Mouse (Mus musculus) forebrain, embryonic 10.5 days (tissue): ENCODE results near the gene Cdc5l. TPM values are rescaled to one million over a fixed set of nuclear protein-coding genes. Genes with fewer than 3 reads are reported as not detected.
A peak's percentile ranks its signal among the peaks of the same experiment; 100 is the strongest.
"Not testable (repeated sequence)": the region's sequence is repeated elsewhere in the genome, so short reads cannot be mapped to it uniquely, and the experiment has no call there.

Source experiments
- DNase-seq: peaks from one replicate; pipeline ENCODE4 v3.0.0-alpha.2; 2017; ENCODE audit warnings: low spot score; ENCODE audit errors: extremely low spot score
- H3K27ac ChIP-seq: fragments of 300-500 bp; sonication (generic); 2 replicates; pipeline ENCODE4 v1.5.1; 2016; ENCODE audit warnings: mild to moderate bottlenecking
- H3K27me3 ChIP-seq: fragments of 300-500 bp; sonication (generic); 2 replicates; pipeline ENCODE4 v1.6.1; 2016; ENCODE audit warnings: mild to moderate bottlenecking; ENCODE audit not compliant: poor library complexity, severe bottlenecking
- H3K36me3 ChIP-seq: fragments of 300-500 bp; sonication (generic); replicated peaks from 2 replicates; pipeline ENCODE4 v1.6.1; 2016; ENCODE audit warnings: mild to moderate bottlenecking, moderate library complexity
- H3K4me1 ChIP-seq: fragments of 300-500 bp; sonication (generic); 2 replicates; pipeline ENCODE4 v1.6.1; 2016
- H3K4me3 ChIP-seq: fragments of 300-500 bp; sonication (generic); 2 replicates; pipeline ENCODE4 v1.5.1; 2016; ENCODE audit warnings: mild to moderate bottlenecking, moderate library complexity
- H3K9me3 ChIP-seq: fragments of 300-500 bp; sonication (generic); 2 replicates; pipeline ENCODE4 v1.6.1; 2016; ENCODE audit warnings: mild to moderate bottlenecking, moderate library complexity
- WGBS: fragments of 180-500 bp; shearing (Covaris S2); methylation state at CpG from one replicate; pipeline ENCODE4 v1.1.7; 2016; 5-methylcytosine and 5-hydroxymethylcytosine counted together
- polyA plus RNA-seq: library from polyadenylated mRNA; unstranded; fragments of >200 nt; fragmentation: Nextera tagmentation; extraction: Ambion mirVana; gene quantifications from 2 replicates; pipeline ENCODE4 v1.2.1, GENCODE M21; 2016

Gene Cdc5l
- polyA plus RNA-seq, 1 experiment from 2014 or later: 72.1 TPM

DNA sequence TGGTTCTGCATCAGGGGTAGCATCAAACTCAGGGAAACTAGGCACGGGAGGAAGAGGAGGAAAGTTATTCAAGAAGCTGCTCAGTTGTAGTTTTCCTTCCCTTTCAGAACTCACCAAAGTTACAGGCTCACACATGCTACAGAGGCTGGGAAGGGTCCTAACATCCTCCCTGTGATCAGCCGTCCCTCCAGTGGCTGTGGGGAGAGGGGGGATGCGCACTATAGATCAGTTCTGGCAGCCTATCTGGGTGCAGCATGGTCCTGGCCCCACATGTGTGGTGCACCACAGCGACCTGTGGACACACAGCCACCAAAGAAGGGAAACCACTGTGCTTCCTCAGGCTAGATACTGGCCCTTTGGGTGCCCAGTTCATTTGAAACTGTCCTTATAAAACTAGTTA, 25.0 kb upstream of the Cdc5l start:
- peaks cover 13% of the 10 kb centered on the region for H3K4me1 ChIP-seq
- H3K9me3 ChIP-seq: no peaks in the 10 kb centered on the region
- H3K36me3 ChIP-seq: no peaks in the 10 kb centered on the region
- H3K27me3 ChIP-seq: no peaks in the 10 kb centered on the region
- 83% methylated on average over 4 of the region's 4 CpGs for WGBS
- no peak overlapping the region for H3K4me3 ChIP-seq
- H3K27ac ChIP-seq: no peak overlapping the region
- no peak for DNase-seq

DNA sequence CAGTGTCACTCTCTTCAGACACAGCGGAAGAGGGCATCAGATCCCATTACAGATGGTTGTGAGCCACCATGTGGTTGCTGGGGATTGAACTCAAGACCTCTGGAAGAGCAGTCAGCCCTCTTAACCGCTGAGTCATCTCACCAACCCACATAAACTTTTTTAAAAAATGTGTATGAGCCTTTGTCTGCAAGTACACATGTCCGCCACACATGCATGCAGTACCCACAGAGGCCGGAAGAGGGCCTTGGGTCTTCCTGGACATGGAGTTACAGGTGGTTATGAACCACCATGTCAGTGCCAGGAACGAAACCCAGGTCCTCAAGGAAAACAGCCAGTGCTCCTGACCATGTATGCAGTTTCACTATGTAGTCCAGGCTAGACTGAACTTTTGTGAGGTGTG, 23.9 kb upstream of the Cdc5l start:
- no peak overlapping the region for H3K4me3 ChIP-seq
- 92% methylated on average over 5 of the region's 5 CpGs for WGBS

DNA sequence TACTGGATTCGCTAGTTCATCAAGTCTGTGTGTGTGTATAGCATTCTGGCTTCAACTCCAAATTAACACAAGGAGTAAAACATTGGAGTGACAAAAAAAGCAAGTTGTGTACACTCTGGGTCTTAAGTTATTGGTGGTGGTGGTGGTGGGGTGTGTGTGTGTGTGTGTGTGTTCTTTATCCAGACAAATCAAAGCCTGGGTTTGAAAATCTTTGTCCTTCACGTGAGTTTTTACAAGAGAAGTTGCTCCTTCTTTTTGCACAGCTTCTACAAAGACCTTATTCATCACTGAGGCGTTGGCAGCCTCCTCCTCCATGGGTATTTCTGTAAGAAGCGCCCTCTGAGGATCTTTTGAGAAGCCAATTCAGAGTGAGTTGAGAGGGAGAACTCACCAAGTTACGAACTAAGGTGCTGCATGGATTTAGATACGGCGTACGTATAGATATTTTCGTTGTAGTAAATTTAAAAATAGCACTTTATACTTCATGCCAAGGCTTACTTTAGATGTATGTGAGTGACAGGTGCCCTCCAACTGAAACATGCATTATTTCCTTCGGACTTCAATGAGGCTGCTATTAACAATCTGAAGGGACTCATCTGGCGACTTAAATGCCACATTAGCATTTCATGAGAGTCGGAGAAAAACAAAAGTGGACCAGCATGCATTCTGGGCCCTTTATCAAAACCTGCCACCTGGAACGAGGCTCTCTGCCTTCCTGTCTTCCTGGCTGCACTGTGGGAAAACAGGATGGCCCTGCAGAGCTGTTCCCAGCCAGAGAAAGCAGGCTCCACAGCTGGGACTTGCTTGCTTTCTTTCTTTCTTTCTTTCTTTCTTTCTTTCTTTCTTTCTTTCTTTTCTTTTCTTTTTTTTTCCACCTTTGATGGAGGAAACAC, 23.0 kb upstream of the Cdc5l start:
- H3K9me3 ChIP-seq: no peaks in the 10 kb centered on the region
- H3K27ac ChIP-seq: peak overlapping the region; percentile 41; the same call in 1 of the 2 replicates
- no peaks in the 10 kb centered on the region for H3K36me3 ChIP-seq
- WGBS: 54% methylated on average over 13 of the region's 13 CpGs
- no peaks in the 10 kb centered on the region for H3K27me3 ChIP-seq
- peaks cover 13% of the 10 kb centered on the region for H3K4me1 ChIP-seq
- no peak for DNase-seq
- no peak overlapping the region for H3K4me3 ChIP-seq

More for the DNA sequence above, 23.9 kb upstream of the Cdc5l start:
- Histone ChIP-seq H3K27ac (no peak overlapping the region), H3K9me3 (no peaks in the 10 kb centered on the region), H3K27me3 (no peaks in the 10 kb centered on the region), H3K4me1 (peaks cover 13% of the 10 kb centered on the region), H3K36me3 (no peaks in the 10 kb centered on the region)
- DNase-seq: no peak

DNA sequence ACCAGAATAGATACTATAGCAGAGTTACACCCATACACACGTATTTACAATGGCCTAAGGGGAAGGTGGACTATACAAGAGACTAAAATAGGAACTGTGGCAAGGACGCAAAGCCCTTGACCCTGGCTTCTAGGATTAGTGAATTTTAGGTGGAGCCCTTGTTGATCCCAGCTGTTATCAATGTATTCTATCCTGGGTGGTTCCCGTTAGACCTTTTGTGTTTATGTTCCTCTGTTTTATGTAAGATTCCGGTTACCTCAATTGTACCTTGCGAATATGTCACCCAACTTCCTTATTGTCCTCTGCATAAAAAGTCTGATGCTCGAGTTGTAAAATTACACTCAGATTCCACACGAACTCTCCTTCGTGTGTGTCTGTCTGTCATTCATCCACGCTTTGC, 22.2 kb upstream of the Cdc5l start:
- peaks cover 13% of the 10 kb centered on the region for H3K4me1 ChIP-seq
- H3K9me3 ChIP-seq, H3K36me3 ChIP-seq, DNase-seq, H3K27ac ChIP-seq, H3K27me3 ChIP-seq, H3K4me3 ChIP-seq: not testable (repeated sequence)
- 93% methylated on average over 9 of the region's 9 CpGs for WGBS

DNA sequence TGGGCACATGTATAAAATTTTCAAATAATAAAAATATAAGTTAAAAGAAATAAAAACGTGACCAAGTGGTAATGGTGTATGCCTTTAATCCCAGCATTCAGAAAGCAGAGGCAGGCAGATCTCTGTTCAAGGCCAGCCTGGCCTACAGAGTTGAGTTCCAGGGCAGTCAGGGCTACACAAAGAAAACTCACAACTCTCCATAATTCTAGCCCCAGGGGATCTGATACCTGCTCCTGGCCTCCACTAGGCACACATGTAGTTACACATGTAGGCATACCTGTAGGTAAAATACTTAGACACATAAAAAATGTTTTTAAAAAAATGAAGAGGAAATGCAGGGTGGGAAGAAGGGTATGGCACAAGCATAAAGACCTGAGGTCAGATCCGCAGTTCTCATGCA, 21.3 kb upstream of the Cdc5l start:
- no peak overlapping the region for H3K4me3 ChIP-seq
- no peak overlapping the region for H3K27ac ChIP-seq
- H3K4me1 ChIP-seq: peaks cover 13% of the 10 kb centered on the region
- H3K27me3 ChIP-seq: no peaks in the 10 kb centered on the region
- no peaks in the 10 kb centered on the region for H3K36me3 ChIP-seq
- 88% methylated on average over 2 of the region's 2 CpGs for WGBS
- DNase-seq: no peak
- no peaks in the 10 kb centered on the region for H3K9me3 ChIP-seq

DNA sequence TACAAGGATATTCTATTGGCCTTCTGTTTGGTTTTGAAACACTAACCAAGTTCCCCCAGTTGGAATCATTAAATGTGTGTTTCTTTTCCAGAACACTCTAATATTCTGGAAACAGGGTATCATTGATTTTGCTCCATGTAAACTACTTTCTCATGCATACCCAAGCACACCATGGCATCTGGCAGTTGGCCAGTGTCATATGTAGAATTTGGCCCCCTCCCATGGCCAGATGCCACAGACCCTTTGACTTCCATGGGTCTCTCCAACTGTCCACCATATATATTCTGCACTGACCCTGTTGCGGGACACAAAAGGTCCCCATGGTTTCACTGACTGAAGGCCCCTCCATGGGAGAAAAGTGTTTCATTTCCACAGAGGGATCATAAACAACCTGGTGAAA, 18.7 kb upstream of the Cdc5l start:
- Histone ChIP-seq H3K4me3 (no peak overlapping the region), H3K36me3 (peaks cover 8% of the 10 kb centered on the region), H3K4me1 (peaks cover 12% of the 10 kb centered on the region), H3K27me3 (no peaks in the 10 kb centered on the region), H3K9me3 (no peaks in the 10 kb centered on the region), H3K27ac (no peak overlapping the region)
- 95% methylated on average over 1 of the region's 1 CpGs for WGBS
- DNase-seq: no peak

DNA sequence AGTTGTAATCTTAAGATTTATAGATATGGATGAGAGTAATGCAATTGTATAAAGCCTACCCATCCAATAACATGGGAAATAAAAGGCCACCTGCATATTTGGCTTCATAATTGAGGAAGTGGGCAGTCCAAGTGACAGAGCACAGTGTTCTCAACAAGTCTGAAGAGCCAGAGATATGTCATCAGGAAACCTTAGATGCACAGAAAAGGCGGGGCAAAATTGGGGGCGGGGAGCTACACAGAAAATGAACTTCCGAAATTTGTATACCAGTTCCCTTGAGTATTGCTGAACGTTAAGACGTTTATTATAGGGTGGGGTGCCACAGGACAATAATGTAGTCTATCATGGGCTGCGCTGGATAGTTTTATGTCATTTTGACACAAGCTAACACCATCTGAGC, 16.6 kb upstream of the Cdc5l start:
- Histone ChIP-seq H3K36me3 (peaks cover 8% of the 10 kb centered on the region), H3K27ac (no peak overlapping the region), H3K4me1 (no peaks in the 10 kb centered on the region), H3K27me3 (no peaks in the 10 kb centered on the region), H3K9me3 (no peaks in the 10 kb centered on the region), H3K4me3 (no peak overlapping the region)
- no peak for DNase-seq
- WGBS: 94% methylated on average over 6 of the region's 6 CpGs

DNA sequence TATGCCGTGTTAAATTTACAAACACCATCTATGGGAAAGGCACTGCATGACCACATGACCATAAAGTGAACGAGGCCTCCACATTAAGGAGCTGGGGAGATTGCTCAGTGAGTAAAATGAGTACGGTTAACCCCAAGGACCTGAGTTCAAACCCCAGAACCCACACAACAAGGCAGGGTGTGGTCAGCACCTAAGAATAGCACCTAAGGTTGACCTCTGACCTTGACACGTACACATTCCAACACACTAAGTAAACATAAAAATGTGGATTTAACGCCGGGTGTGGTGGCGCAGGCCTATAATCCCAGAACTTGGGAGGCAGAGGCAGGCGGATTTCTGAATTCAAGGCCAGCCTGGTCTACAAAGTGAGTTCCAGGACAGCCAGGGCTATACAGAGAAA, 16.0 kb upstream of the Cdc5l start:
- DNase-seq: no peak
- Histone ChIP-seq H3K36me3 (peaks cover 8% of the 10 kb centered on the region), H3K4me1 (no peaks in the 10 kb centered on the region), H3K27me3 (no peaks in the 10 kb centered on the region), H3K9me3 (no peaks in the 10 kb centered on the region), H3K27ac (no peak overlapping the region), H3K4me3 (no peak overlapping the region)
- WGBS: 93% methylated on average over 8 of the region's 8 CpGs

DNA sequence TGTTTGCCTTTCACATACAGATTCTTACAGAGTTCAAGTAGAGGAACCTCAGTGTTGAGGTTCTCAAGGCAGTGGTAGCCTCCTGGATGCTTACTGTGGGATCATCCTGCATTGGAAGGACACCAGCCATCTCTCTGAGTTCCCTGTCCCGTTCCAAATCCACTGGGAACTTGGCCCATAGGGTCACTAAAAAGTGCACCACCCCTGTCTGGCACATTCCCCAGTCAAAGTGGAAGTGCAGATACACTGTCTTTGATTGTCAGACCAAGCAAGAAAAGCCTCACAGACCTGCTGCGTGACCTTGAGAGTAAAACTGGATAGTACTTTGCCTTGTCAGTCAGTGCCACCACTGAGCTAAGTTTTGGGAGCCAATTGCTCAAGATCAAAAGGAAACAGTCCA, 13.5 kb upstream of the Cdc5l start:
- no peaks in the 10 kb centered on the region for H3K27me3 ChIP-seq
- no peak overlapping the region for H3K4me3 ChIP-seq
- no peak overlapping the region for H3K27ac ChIP-seq
- H3K4me1 ChIP-seq: no peaks in the 10 kb centered on the region
- no peak for DNase-seq
- peaks cover 14% of the 10 kb centered on the region for H3K36me3 ChIP-seq
- no peaks in the 10 kb centered on the region for H3K9me3 ChIP-seq
- 86% methylated on average over 2 of the region's 2 CpGs for WGBS

DNA sequence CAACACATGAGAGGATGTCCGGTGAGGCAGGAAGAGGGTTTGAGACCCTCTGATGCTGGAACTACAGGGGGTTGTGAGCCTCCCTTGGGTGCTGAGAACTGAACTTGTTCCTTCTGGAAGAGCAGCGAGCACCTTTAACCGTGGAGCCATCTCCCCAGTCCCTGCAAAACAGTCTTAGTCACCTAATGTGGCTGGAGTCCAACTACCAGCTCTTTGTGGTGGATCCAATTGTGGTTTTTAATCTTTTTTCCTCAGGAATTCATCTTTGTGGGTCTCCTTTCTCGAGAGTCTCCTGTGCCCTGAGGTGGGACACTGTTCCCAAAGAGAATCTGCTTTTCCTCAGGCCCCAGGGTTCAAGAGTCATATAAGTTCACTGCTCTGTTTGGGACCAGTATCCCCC, 12.4 kb upstream of the Cdc5l start:
- Histone ChIP-seq H3K36me3 (peaks cover 18% of the 10 kb centered on the region), H3K4me3 (no peak overlapping the region), H3K27me3 (no peaks in the 10 kb centered on the region), H3K27ac (no peak overlapping the region), H3K9me3 (no peaks in the 10 kb centered on the region), H3K4me1 (no peaks in the 10 kb centered on the region)
- WGBS: 90% methylated on average over 4 of the region's 4 CpGs
- no peak for DNase-seq

DNA sequence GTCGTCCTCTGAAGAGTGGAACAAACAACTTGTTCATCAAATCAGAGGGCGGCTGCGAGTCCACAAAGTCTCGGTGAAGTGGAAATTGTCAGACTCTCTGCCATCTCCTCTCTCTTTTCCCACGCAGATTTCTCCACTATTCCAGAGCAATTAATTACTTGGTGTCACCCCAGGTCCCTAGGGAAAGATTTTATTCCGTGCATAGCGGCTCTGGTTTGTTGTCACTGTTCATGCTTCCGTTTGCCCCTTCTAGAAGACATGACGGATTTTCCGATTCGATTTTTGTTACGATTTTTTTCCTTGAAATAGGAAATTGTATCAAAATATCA, 689 bp upstream of the Cdc5l start:
- WGBS: 13% methylated on average over 12 of the region's 12 CpGs
- DNase-seq: no peak
- Histone ChIP-seq H3K9me3 (no peaks in the 10 kb centered on the region), H3K27me3 (no peaks in the 10 kb centered on the region), H3K4me1 (peaks cover 28% of the 10 kb centered on the region), H3K27ac (peak overlapping the region; percentile 94), H3K36me3 (peaks cover 25% of the 10 kb centered on the region), H3K4me3 (peak overlapping the region; percentile 97)

DNA sequence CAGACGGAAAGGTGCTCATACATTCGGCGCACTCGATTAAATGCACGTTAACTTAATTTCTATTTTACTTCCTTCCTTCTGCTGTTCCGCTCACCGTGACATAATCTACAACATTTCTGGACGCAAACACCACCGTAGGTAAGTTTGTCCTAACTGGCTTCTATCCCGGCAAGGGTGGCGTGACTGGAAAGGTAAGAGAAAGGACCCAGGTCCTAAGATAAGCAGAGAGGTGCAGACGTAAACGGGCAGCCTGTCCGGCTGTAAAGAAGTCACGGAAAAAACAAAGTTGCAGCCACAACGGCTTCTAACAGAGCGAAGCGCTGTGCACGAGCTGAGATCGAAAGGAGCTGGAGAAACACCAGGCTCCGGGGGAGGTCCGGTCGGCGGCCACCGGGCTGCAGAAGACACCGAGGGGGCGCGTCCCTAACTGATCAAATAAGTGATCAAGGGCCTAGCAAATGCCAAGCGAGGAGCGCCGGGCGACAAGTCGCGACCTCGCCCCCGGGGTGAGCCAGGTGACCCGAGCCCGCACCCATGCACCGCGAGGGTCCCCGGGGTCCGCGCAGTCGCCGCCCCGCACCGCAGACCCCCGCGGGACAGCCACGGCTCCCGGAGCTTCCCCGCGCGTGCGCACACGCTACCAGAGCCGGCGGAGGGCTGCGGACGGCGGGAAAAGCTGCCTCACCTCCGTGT, 685 bp downstream of the Cdc5l start:
- Histone ChIP-seq H3K4me3 (peak overlapping the region; percentile 97), H3K27me3 (no peaks in the 10 kb centered on the region), H3K27ac (peak overlapping the region; percentile 94), H3K4me1 (peaks cover 28% of the 10 kb centered on the region), H3K36me3 (peaks cover 20% of the 10 kb centered on the region), H3K9me3 (no peaks in the 10 kb centered on the region)
- DNase-seq: no peak
- 1% methylated on average over 62 of the region's 62 CpGs for WGBS

DNA sequence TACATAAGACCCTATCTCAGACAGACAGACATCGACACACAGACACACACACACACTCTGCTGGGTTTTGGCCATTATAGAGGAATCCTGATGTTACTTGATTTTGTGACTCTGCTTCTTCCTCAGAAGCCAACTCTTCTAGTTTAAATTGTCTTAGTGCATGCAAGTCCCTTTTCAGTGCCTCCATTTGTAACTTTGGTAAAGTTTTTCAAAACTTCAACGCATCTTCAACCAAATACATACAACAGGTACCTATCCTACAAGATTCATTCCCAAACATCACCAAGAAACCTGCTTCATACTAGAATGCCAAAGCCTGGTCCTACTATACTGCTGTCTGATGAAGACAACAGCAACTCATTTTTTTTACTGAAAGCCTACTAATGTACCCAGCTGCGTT, 1.5 kb downstream of the Cdc5l start:
- peak overlapping the region; percentile 97 for H3K4me3 ChIP-seq
- H3K27ac ChIP-seq: no peak overlapping the region
- H3K4me1 ChIP-seq: peaks cover 28% of the 10 kb centered on the region
- no peak for DNase-seq
- H3K9me3 ChIP-seq: no peaks in the 10 kb centered on the region
- WGBS: 86% methylated on average over 3 of the region's 3 CpGs
- peaks cover 20% of the 10 kb centered on the region for H3K36me3 ChIP-seq
- no peaks in the 10 kb centered on the region for H3K27me3 ChIP-seq
